Mouse (Mus musculus) monocyte, adult 5-6 weeks (primary cell): Measurements from ENCODE around the gene Myh7b. TPM values are rescaled to one million over a fixed set of nuclear protein-coding genes. Genes with fewer than 3 reads are reported as not detected.
A peak's percentile ranks its signal among the peaks of the same experiment; 100 is the strongest.
"Not testable (repeated sequence)": the region's sequence is repeated elsewhere in the genome, so short reads cannot be mapped to it uniquely, and the experiment has no call there.

ENCODE experiments used
- ATAC-seq: fragments of 153-309, 156-312 bp; replicated peaks from 2 replicates; pipeline ENCODE4 v1.8.0; 2017; ENCODE audit warnings: mild to moderate bottlenecking; ENCODE audit not compliant: low TSS enrichment, insufficient number of reproducible peaks, severe bottlenecking, poor library complexity, low FRiP score
- total RNA-seq: library from RNA; stranded (forward); fragments of 200-1000, 200-491, 200-594 nt; gene quantifications from 3 replicates; pipeline ENCODE4 v1.2.3, GENCODE M21; 2017

Gene Myh7b
- total RNA-seq, 1 experiment from 2014 or later, result not detected

GRCm38 (mm10) chr2:155592854-155593283 lies 18.1 kb upstream of the Myh7b start:
- no peak for ATAC-seq

GRCm38 (mm10) chr2:155595516-155595915 lies 15.5 kb upstream of the Myh7b start:
- no peak for ATAC-seq

DNA sequence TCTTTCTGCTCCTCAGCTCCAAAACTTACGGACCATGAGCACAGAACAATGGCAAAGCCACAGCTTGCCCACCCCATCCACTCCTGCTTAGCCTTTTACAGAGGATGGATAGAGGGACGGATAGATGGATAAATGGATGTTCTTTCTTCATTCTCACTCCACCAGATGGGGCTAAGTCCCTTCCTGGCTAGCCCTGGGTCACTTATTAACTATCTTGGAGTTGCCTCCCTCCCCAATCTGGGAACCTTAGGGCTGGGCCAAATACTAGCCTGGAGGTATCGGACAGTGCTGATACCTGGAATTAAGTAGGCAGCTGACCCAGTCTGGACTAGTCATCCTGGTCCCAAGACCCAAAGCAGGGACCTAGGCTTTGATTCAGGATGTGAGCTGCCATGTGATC lies 7.3 kb upstream of the Myh7b start:
- no peak for ATAC-seq

DNA sequence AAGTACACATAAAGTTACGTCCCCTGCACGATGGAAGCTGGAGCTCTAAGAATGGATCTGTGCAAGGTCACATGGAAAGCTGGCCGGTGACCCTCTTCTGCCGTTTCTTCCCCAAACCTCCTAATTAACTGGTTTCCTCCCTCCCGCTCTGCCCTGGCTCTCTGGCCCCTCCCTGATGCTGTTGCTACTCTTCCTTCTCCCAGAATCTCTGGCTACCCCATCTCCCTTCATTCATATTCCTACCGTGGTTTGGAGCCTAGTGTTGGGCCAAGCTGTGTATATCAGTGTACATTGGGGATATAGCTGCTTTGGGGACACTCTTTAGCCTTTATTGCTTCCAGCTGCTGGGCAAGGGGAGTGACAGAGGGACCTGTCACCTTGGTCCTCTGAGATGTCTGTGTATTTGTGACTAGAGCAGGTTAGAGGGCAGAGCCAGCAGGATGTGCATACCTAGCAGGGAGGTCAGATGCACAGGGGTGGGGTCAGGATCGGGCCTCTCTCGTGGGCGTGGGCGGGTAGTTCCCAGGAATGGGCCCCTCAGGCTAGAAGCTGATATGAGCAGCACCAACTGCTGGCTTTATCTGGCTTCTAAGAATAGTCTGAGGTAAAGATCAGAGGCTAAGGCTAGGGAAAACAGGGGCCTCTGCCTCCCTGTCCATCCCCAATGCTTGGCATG lies 6.3 kb upstream of the Myh7b start:
- no peak for ATAC-seq

DNA sequence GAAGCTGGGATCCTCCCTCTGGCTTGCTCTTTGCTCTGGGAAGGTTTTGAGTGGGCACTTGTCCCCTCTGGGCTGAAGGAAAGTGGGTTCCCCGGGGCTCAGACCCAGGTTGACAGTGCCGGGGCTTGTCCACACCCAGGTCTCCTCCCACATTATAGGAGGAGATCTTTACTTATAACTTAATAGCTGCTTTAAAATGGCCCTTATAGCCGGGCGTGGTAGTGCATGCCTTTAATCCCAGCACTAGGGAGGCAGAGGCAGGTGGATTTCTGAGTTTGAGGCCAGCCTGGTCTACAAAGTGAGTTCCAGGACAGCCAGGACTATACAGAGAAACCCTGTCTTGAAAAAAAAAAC lies 5.8 kb upstream of the Myh7b start:
- ATAC-seq, result not testable (repeated sequence)

- ATAC-seq, result no peak
Measured at GRCm38 (mm10) chr2:155606360-155606759, 4.7 kb upstream of the Myh7b start.

DNA sequence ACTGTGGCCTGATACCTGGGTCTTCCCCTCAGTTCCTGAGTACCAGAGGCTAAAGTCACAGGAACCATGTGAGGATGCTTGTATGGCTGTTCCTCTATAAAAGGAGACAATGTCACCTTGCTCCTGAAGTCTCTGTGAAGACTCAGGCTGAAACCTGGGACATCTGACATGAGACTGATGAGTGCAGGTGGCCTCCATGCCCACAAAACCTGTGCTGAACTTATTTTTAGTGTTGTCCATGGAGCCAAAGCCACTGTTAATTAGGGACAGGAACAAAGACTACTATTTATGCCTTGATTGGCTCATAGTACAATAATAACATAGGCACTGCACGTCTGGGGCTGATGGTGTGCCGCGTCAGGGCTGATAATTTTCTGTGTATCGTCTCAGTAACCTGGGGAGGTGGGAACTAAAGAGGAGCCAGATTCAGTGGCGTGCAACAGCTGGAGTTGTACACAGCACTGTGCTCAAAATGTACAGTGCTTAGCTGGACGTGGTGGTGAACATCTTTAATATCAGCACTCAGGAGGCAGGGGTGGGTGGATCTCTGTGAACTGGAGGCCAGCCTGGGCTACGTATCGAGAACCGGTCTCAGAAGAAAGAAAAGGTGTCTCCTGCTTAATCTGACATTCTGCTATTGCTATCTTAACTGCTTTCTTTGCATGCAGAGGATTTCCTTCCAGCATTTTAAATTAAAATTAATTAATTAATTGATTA lies 980 bp downstream of the Myh7b start:
- no peak for ATAC-seq

DNA sequence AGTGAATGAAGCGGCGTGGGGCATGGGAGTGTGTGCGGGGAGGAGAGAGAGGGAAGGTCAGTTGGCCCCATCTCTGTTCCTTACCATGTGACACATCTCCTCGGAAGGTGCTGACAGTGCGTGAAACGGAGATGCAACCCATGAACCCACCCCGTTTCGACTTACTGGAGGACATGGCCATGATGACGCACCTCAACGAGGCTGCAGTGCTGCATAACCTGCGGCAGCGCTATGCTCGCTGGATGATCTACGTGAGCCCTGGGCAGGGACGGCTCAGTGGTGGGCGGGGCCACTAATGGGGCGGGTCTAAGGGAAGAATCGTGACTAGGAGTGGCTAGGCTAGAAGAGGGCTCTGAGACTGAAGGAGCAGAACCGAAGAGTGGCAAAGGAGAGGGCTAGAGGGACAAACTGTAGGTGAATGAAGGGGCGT lies 2.3 kb downstream of the Myh7b start:
- peak; percentile 83 for ATAC-seq

DNA sequence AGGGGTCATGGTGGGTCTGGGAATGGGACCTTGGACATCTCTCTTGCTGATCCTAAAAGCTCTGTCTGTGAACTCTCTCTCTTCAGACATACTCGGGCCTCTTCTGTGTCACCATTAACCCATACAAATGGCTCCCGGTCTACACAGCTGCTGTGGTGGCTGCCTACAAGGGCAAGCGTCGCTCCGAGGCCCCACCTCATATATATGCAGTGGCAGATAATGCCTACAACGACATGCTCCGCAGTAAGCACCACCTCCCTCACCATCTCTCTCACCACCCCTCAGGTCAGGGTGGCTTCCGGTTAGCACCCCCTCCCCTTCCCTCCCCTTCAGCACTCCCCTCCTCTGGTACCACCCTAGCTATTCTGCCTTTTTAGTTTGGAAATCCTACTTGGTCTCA lies 2.9 kb downstream of the Myh7b start:
- no peak for ATAC-seq

DNA sequence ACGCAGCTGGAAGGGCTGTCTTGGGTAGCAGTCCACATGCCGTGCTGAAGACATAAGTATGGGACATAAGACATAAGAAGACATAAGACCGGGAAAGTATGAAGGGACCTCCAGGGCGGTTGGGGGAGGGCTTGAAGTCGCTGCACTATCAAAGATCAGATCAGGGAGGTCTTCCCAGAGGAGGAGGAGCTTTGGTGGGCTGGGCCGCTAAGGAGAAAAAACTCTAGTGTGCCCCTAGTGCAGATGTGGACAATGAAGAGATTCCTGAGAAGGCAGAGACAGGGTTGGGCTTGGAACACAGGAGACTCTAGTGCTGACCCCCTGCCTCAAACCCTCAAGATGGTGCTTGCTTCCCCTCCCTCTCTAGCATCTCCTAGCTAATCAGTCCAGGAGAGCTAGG lies 6.0 kb downstream of the Myh7b start:
- no peak for ATAC-seq

- ATAC-seq, result peak; percentile 74
Measured at GRCm38 (mm10) chr2:155619817-155620216, 8.8 kb downstream of the Myh7b start.

GRCm38 (mm10) chr2:155622606-155623005 lies 11.6 kb downstream of the Myh7b start:
- ATAC-seq, result no peak

- ATAC-seq, result no peak
Measured at GRCm38 (mm10) chr2:155623996-155624395, 13.0 kb downstream of the Myh7b start.

DNA sequence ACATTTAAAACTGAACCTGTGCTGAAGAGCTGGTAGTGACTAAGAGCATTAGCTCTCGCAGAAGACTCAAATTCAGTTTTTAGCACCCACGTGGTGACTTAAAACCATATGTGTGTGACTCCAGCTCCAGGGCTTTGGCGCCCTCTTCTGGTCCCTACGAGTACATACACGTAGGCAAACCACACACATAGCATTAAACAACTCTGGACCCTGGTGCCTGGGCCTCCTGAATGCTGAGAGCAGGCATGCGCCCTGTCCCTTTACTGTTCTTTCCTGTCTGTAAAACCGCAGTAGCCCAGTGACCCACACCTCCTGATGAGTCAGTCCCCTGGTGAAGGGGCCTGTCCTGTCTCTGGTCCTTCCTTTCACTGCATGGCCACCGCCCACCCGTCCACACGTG lies 13.7 kb downstream of the Myh7b start:
- ATAC-seq, result no peak

DNA sequence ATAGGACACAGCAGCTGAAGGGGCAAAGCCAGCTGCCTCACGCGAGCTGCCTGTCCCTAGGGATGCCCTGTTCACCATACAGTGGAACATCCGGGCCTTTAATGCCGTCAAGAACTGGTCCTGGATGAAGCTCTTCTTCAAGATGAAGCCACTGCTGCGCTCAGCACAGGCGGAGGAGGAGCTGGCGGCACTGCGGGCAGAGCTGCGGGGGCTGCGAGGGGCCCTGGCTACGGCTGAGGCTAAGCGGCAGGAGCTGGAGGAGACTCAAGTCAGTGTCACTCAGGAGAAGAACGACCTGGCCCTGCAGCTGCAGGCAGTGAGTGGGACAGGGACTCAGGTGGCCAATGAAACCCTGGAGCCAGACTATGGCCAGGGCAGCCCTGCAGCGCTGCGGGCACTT lies 15.3 kb downstream of the Myh7b start:
- no peak for ATAC-seq

GRCm38 (mm10) chr2:155627030-155627738 lies 16.2 kb downstream of the Myh7b start:
- ATAC-seq, result peak; percentile 61

DNA sequence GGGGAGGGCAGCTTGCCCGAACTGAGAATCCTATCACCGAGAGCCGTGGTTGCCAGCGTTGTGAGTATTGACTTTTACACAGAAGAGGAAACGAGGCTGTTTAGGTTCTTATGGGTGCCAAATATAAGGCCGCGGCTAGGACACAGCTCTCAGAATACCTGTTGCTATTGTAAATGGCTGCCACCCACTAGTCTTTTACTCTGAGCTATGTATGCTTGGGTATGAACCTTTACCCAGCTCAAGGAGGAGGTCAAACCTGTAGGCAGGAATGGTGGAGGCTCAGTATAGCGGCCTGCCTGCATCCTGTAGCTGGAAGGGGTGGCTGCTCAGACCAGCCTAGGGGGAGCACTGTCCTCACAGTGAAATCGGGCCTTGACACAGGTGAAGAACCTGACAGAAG lies 17.1 kb downstream of the Myh7b start:
- no peak for ATAC-seq

- no peak for ATAC-seq
Measured at GRCm38 (mm10) chr2:155628519-155628918, 17.5 kb downstream of the Myh7b start.

- no peak for ATAC-seq
Measured at GRCm38 (mm10) chr2:155629231-155629661, 18.2 kb downstream of the Myh7b start.

GRCm38 (mm10) chr2:155630153-155630552 lies 19.1 kb downstream of the Myh7b start:
- no peak for ATAC-seq
